Mouse (Mus musculus): ENCODE results near the gene St6galnac3.
A peak's percentile ranks its signal among the peaks of the same experiment; 100 is the strongest.

St6galnac3 gene

DNA sequence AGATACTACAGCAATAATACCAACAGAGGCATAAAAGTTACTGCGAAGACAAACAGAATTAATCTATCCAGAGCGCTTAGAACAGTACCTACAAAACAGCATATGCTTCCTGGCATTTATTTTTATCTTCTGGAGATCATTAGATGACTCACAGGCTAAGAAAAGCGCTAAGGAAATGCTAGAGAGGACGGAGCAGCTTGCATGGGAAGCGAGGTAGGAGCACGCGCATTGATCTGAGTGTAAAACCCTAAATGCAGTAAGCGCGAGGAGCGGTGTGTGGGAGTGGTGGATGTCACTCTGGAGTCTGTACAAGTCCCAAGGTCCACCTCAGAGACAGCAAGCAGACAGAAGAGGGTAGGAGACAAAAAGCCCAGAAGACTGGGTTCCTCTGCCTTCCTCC, 486.6 kb downstream of the St6galnac3 start:
- peak; percentile 43 to 60 for DNase-seq (ENCODE audit: low spot score in 2 of 2)

DNA sequence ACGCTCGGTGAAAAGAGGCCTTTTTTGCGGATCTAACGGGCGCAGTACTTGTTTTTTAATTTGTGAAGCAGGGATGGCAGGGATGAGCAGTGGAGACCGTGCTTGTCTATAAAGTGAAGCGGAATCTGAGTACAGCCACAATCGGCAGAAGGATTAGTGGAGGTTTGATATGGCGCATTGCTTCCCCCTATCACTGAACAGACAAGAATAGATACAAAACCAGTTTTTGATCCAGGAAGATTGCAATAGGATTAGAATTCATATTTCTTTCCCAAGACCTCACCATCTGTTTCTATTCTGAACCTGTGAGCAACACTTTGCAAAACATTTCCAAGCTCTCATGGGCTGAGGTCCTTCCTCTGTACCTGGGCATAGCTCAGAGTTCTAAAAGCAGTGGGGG, 488.7 kb downstream of the St6galnac3 start:
- DNase-seq (ENCODE audit: low spot score in 2 of 2) = no peak

DNA sequence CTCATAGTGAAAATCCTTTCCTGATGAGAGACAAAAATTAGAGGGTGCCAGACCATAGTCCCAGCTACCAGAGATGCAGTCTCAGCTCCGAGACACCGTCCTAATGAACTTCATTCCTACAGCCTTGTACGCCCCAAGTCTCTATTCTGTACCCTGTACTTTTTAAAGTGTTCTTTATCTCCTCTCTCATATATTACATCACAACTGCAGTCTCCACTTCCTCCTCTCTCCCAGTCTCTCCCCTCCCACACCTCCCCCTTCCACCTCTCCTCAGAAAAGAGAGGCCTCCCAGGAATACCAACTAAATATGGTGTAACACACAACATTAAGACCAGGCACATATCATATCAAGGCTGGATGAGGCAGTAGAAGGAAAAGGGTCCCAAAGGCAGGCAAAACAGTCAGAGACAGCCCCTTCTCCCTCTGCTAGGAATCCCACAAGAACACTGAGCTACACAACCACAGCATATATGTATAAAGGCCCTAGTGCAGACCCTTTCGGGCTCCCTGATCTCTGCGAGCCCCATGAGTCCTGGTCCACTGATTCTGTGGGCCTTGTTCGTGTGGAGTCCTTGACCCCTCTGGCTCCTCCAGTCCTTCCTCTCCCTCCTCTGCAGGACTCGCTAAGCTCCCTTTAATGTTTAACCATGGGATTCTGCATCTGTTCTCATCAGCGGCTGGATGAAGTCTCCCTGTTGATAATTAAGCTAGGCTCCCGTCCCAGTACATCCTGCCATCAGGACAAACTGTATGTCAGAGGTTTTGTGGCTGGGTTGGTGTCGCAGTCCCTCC, 502.2 kb downstream of the St6galnac3 start:
- no peak for DNase-seq (ENCODE audit: low spot score in 2 of 2)

DNA sequence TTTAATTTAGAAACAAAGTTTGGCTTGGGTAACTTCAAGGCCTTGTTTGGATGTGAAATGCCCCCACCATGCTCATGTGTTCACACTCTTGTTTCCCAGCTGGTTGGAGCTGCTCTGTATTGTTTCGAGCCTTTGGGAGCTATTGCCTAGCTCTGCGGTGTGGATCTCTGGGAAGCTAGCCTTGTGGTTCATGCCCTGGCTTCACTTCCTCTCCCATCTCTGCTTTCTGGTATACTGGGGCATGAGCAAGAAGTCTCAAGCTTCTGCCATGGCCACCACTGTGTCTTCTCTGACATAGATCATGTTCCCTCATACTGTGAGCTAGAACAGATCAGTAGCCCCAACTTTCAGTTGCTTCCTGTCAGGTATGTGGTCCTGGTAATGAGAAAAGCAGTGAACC, 505.6 kb downstream of the St6galnac3 start:
- no peak for DNase-seq (ENCODE audit: low spot score in 2 of 2)

DNA sequence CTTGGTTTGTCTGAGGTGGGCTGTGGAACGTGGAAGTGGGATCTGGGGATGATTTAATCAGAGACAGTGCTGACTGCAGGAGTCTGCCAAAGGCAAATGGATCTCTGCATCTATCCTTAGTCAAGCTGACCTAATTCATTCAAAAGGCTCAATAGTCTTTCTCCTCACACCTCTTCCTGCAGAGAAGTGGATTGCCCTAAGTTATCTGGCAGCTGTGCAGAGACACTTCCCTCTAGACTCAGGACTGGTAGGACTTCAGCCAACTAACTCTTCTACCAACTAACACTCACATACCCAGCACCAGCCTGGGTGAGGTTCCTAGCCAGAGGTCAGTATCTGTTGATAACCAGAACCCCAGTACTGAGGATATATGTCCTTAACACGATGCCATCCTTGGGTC, 516.8 kb downstream of the St6galnac3 start:
- no peak for DNase-seq (ENCODE audit: low spot score in 2 of 2)

DNA sequence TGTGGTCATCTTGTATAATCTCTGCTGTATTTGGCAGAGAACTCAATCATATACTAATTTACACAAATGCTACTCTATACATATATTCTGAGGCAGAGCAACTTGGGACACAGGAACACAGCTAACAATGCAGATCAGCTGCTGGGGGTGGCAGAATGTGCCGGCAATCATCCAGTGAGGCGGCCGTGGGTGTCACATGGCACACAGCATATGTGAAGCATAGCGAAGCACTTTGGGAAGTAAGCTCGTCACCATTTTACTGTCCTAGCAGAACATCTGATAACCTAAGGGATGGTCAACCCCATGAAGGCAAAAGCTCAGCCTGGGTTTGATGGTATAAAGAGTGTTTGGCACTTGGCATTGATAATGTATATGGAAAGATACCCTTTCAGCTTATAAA, 520.9 kb downstream of the St6galnac3 start:
- no peak for DNase-seq (ENCODE audit: low spot score in 2 of 2)

DNA sequence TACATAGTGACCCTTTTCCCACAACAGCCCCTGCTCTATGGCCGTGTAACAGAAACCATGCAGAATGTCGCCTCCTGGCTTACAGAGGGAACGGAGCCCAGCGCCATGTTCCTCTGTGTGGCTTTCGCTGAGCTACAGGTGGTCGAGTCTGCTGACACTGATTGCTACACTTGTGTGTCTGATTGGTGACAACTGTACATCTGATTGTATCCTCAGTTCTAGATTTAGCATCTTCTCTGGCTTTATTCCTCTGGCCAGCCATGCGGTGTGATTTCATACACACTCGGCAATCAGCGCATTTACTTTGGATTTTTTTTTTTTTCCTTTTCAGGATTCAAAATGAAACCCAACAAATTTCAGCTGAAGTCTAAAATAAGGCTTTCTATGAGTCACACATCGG, 523.1 kb downstream of the St6galnac3 start:
- DNase-seq (ENCODE audit: low spot score in 2 of 2) = peak; percentile 23 to 25

DNA sequence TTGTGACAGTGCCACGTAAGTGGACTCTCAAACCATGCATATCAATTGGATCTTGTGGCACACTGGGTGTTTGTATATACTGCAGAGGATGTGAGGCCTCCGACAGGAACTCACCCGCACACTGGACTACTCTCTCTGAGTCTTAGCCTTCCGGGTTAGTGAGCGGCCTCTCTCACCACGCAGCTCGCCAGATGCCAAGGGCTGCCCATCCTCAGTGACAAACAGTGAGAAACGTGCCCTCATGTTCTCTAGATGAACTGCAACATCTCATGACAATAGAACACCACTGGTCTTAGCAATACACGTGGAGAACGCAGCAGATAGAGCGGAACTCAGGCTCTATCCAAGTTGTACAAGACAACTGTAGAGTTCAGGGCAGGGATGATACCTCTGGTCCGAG, 524.2 kb downstream of the St6galnac3 start:
- no peak for DNase-seq (ENCODE audit: low spot score in 2 of 2)

DNA sequence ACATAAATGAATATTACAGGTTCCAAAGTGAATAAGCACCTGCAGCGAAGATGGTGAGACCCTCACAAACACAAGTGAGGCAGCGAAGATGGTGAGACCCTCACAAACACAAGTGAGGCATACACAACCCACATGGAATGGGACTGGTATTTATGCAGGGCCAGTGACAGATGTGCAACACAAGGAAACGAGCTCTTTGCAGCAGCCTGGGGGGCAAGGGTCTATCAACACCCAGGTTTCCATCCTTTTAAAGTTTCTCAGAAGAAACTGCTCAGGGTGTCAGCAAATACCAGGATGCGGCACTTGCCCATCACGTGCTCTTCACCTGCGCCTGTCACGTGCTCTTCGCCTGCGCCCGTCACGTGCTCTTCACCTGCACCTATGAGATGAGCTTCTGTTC, 524.9 kb downstream of the St6galnac3 start:
- no peak for DNase-seq (ENCODE audit: low spot score in 2 of 2)

DNA sequence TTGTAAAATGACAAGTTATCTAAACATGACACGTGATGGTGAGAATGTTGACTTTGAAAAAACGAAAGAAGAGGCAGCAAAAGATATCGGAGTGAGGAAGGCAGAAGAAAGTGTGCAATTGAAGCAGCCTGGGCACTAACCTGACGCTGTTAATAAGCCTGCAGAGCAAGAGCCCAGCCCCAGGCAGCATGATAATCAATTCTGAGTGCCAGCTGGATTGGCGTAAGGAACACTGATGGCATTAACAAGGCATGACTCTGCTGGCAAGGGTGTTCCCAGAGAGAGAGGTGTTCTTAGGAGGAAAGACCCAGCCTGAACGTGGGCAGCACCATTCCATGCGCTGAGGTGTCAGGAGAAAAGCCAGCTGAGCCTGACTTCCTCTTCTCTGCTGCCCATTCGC, 525.7 kb downstream of the St6galnac3 start:
- no peak for DNase-seq (ENCODE audit: low spot score in 2 of 2)

DNA sequence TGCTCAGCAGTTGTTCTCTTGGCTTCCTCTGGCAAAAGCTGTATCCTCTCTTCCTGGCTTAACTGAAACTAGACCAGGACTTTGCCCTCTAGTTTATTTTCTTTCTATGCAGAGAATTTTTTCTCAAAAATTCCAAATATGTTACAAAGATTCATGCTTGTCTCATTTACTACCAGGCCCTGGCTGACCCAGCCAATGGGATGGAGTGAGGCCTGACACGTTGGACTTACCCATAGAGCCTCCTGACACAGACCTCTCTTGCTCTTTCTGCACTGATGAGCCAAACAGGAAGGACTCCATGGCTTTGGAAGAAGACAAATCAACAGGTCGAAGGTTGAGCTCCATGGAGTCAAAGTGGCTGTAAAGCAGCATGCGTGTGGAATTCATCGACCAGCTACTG, 526.5 kb downstream of the St6galnac3 start:
- DNase-seq (ENCODE audit: low spot score in 2 of 2) = no peak

DNA sequence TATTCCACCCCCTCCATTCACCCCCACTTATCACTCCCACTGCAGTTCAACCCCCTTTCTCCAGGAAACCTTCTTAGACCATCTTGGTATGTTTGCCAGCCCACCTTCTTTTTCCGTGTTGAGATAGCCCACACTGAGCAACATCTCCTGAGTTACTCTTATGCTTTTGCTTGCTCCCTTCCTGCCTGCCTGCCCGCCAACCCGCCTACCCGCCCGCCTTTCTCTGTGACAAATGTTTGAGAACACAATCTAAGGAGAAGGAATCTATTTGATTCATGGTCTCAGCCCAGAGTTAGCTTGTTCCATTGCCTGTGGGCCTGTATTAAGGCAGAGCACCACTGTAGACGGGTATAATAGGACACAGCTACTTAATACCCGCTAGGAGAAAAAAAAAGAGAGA, 531.9 kb downstream of the St6galnac3 start:
- DNase-seq (ENCODE audit: low spot score in 2 of 2) = no peak

DNA sequence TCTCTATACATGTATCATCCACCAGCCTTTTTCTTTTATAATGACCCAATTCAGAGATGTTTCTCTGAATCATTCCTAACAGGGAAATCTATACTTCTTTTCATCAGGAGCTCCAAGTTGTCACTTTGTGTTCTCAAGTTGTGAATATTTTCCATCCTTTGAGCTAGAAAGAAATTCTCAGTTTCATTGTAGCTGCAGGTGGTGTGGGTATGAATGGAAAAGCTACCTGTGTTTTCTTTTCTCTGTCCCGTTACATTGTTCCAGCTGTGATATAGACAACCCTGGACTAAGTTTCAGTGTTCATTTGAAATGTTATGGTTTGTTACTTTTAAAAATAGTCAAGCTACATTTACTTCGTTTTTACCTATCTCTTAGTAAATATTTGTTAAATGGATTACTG, 534.2 kb downstream of the St6galnac3 start:
- no peak for DNase-seq (ENCODE audit: low spot score in 2 of 2)

DNA sequence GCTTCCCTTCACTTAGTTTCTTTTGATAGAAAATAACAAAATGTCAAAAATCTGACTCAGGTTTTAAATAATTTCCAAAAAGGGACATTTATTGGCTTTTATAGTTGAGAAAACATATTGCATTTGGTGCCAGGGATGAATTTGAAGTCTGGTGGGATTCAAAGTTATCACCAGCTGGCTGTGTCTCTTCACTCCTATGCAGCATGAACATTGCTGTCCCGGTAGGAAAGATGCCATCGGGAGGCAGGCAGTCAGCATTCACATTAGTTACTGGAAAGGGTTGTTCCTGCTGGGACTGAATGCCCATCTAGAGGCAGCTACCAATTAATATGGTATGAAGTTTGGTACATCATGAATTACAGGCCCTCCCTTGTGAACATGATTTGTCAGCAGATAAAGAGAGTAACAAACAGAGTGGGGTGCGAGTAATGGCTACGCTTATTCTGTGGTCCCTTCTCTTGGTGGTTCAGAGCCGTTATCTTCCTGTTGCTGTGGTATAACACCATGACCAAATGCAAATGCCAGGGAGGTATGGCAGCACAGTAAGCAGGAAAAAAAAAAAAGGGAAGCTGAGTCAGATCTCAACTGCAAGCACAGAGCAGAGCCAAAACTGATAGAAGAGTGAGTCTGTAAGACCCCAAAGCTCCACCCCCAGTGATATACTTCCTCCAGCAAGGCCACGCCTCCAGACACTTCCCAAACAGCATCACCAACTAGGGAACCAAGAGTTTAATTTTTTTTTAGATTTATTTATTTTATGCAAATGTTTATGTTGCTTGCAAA, 535.1 kb downstream of the St6galnac3 start:
- DNase-seq (ENCODE audit: low spot score in 2 of 2) = no peak

DNA sequence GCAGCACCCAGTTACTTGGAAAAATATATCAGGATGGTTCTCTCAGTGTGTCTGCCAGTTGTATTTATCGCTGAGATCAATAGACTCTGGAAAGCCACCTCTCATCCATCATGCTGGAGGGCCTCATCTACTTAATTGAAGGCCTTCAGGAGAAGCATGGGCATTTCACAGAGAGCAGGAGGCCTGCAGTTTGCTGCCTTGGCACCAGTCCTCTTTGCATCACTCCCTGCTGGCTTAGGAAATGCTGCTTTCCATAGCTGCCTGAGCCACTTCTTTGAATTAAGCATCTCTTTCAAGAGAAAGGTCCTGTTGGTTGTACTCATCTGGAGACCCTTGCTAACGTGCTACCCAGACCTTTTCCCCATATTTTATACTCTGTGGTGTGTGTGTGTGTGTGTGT, 536.8 kb downstream of the St6galnac3 start:
- no peak for DNase-seq (ENCODE audit: low spot score in 2 of 2)

DNA sequence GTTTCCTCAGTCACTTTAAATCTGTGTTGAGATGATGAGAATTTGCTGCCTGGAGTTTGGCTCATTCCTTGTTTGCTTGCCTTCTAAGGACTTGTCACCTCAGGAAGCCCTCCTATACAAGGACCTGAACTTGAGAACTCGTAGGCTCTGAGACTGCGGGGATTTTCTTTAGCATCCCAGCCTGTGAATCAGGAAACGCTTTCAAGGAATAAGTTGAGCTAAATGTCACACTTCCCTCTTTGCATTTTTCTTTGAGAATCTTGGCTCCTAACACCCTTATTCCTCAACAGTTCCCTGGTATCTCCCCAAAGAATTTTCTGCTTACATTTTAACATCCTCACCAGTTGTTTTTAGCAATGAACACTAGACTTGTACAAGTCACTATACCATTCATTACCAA, 539.9 kb downstream of the St6galnac3 start:
- DNase-seq (ENCODE audit: low spot score in 2 of 2) = no peak

DNA sequence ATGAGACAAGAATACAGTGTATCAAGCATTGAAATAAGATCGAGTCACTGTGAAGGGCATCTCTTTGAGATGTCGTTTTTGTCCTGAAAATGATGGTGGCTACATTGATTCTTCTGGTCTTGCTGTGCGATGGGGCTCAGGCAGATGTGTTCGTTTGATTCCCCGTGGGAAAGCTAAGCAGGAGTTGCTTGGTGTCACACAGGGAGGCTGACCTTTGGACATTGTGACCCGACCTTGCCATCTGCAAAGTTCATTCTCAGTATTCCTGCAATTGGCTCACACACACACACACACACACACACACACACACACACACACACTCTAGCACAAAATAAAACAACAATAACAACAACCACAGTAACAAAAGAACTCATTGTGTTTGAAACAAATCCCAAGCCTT, 543.7 kb downstream of the St6galnac3 start:
- no peak for DNase-seq (ENCODE audit: low spot score in 2 of 2)

DNA sequence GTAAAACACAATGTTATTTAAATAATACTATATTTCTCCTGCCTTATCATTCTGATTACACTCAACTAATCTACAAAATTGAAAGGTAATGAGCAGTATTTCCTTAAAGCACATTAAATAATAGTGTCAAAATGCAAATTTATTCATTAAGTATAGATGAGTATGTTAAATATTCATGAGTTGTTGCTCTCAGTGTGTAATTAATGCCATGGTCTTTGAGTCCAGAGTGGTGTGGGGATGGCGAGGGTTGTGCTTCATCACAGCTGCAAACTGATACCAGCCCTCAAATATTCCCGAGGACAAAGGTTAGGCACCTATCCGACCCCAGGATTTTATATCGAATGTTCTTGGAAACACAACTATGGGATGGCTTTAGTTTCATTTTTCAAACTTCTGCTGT, 548.2 kb downstream of the St6galnac3 start:
- no peak for DNase-seq (ENCODE audit: low spot score in 2 of 2)

DNA sequence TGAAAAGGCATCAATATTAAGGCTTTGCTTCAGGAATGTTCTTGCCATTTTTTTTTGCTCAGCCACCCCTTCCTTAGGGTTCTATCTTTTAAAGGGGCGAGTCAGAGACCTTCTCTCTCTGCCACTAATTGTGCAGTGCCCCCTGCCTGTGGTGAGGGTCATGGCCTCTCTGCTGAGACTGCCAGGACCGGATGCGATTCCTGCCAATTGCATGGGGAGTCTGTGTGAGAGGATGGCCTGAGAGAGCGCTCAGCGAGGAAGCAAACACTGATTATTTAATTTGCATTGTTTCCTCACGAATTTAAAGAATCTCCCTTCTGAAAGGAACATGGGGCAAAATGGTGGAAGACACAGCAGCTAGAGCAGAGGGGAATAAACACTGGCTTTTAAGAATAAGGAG, 548.6 kb downstream of the St6galnac3 start:
- DNase-seq (ENCODE audit: low spot score in 2 of 2) = no peak

DNA sequence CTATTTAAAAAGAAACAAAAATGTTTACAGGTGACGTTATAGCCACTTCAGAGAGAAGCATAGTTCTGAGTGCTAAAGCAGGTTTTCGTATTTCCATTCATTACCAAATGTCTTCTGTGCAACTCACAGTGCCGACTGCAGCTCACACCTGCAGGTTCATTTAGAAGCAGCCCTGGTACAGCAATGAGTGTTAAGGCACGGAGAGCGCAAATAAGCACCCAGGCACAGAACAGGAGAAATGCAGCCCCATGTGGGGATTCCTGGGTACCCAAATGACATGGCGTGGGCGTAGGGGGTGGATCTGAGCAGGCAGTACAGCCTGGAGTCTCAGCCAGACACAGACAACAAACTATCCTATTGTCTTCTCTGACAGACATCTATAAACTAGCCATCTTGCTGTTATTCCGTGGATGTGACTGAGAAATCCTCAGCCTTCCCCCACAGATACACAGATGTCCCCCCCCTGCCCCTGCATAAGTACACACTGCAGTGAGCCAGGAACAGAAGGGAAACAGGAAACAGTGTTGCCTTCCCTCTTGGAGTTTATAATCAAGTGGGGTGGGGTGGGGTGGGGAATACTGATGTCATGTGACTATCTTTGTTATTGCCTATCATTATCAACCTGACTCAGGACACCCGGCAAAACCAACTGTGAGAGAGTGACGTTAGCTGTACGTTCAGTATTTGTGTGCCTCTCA, 550.5 kb downstream of the St6galnac3 start:
- no peak for DNase-seq (ENCODE audit: low spot score in 2 of 2)

DNA sequence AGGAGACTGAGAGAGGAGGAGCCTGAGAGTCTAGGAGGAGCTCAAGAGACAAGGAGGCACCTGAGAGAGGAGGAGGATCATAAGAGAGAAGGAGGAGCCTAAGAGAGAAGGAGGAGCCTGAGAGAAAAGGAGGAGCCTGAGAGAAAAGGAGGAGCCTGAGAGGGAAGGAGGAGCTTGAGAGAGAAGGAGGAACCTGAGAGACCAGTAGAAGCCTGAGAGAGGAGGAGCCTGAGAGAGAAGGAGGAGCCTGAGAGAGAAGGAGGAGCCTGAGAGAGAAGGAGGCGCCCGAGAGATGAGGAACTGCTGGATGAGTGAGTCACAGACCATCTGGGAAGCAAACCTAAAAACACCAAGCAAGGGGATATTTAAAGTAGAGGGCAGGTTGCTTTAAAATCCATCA, 551.4 kb downstream of the St6galnac3 start:
- DNase-seq (ENCODE audit: low spot score in 2 of 2) = no peak

DNA sequence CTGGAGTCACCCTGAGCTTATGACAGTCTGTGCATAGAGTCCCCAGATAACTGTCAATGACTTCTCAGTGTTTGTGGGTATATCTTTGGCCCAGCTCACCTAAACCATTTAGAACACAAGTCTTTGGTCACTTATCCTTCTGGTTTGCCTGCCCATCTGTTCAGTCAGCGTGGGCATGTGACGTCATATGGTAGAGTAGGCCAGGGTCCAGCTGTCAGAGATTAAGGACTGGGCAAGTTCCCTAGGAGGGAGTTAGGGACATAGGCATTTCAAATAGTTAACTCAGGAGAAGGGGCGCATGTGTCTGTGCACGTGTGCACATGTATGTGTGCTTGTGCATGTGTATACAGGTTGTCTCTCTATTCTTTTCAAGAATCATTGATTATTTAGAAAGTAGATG, 554.8 kb downstream of the St6galnac3 start:
- DNase-seq (ENCODE audit: low spot score in 2 of 2) = no peak

DNA sequence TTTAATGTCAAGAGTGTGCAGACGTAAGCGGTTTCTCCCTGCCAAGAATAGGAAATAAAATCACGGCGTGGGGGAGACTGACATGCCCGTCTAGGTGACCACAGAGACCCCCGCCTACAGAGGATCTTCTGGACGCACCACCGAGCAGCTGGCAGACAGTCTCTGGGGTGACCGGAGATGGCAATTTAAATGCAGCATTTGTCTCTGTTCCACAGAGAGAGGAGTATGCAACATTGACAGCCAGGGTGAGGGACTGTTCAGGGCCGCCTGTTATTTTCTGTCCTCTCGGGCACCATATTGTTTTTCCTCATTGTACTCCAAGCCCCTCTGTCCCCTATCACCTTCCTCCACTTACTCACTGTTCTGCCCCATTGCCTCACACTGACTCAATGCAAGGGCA, 555.2 kb downstream of the St6galnac3 start:
- DNase-seq (ENCODE audit: low spot score in 2 of 2) = no peak

All from frontal cortex, postnatal 14 days (tissue).